Mouse (Mus musculus) liver, embryonic 14.5 days (tissue): ENCODE results near the gene Chchd10. TPM values are rescaled to one million over a fixed set of nuclear protein-coding genes. Genes with fewer than 3 reads are reported as not detected.

Experiments used
- ATAC-seq: fragments of 200-750 bp; cut with Nextera tagmentation; 2 replicates; pipeline ENCODE4 v1.8.0; 2017; ENCODE audit warnings: moderate number of reproducible peaks, mild to moderate bottlenecking, moderate library complexity; ENCODE audit not compliant: insufficient read depth
- DNase-seq, 3 experiments: peaks; one replicate each; pipeline ENCODE4 v3.0.0-alpha.2; 2012 to 2013; ENCODE audit warnings: low read depth in 3 of 3, low spot score in 3 of 3
- H3K27ac ChIP-seq: fragments of 300-500 bp; sonication (generic); 2 replicates; pipeline ENCODE4 v1.5.1; 2014; ENCODE audit warnings: moderate library complexity, mild to moderate bottlenecking, control low read depth, inconsistent platforms
- H3K27me3 ChIP-seq: fragments of 300-500 bp; sonication (generic); 2 replicates; pipeline ENCODE4 v1.6.1; 2014; ENCODE audit warnings: mild to moderate bottlenecking, low read length, moderate library complexity; ENCODE audit not compliant: control insufficient read depth, insufficient read depth
- H3K36me3 ChIP-seq: fragments of 300-500 bp; sonication (generic); replicated peaks from 2 replicates; pipeline ENCODE4 v1.6.1; 2014; ENCODE audit warnings: low read depth; ENCODE audit not compliant: control insufficient read depth, insufficient read depth
- H3K4me1 ChIP-seq, 2 experiments: fragments of 200-500 bp in 1 of 2; fragments of 300-500 bp in 1 of 2; sonication (generic) in 1 of 2; replicated peaks; 2 replicates each; pipeline ENCODE4 v1.6.1; 2012 to 2014; ENCODE audit warnings: antibody characterized with exemption in 1 of 2, inconsistent platforms in 1 of 2, low read length in 1 of 2; ENCODE audit not compliant: control insufficient read depth in 2 of 2, insufficient read depth in 2 of 2
- H3K4me2 ChIP-seq: fragments of 300-500 bp; sonication (generic); 2 replicates; pipeline ENCODE4 v1.6.1; 2014; ENCODE audit warnings: low read depth, mild to moderate bottlenecking, control low read depth, moderate library complexity
- H3K4me3 ChIP-seq, 2 experiments: fragments of 200-500 bp in 1 of 2; fragments of 300-500 bp in 1 of 2; sonication (generic) in 1 of 2; 2 replicates each; pipeline ENCODE4 v1.5.1; 2012 to 2014; ENCODE audit warnings: low read depth in 2 of 2, low read length in 2 of 2, mild to moderate bottlenecking in 2 of 2, control low read depth in 1 of 2, inconsistent platforms in 1 of 2, moderate library complexity in 1 of 2; ENCODE audit not compliant: insufficient read depth in 1 of 2
- H3K9ac ChIP-seq: fragments of 300-500 bp; sonication (generic); replicated peaks from 2 replicates; pipeline ENCODE4 v1.6.1; 2014; ENCODE audit warnings: mild to moderate bottlenecking, control low read depth, moderate library complexity
- H3K9me3 ChIP-seq: fragments of 300-500 bp; sonication (generic); 2 replicates; pipeline ENCODE4 v1.6.1; 2016; ENCODE audit warnings: low read length, mixed read lengths; ENCODE audit not compliant: control insufficient read depth
- CTCF ChIP-seq: IDR thresholded peaks from 2 replicates; pipeline ENCODE4 v1.5.1; 2016; ENCODE audit warnings: antibody characterized with exemption, low read depth, control low read depth
- EP300 ChIP-seq: IDR thresholded peaks from 2 replicates; pipeline ENCODE4 v1.6.1; 2016; ENCODE audit warnings: antibody characterized with exemption, low read depth
- WGBS: fragments of 180-500 bp; shearing (Covaris S2); extraction: QIAGEN DNeasy Blood & Tissue Kit; methylation state at CpG from one replicate; pipeline ENCODE4 v1.1.7; 2014; ENCODE audit not compliant: insufficient replicate concordance; 5-methylcytosine and 5-hydroxymethylcytosine counted together
- polyA plus RNA-seq, 2 experiments: library from polyadenylated mRNA; depleted of rRNA in 1 of 2; stranded (reverse) in 1 of 2; unstranded in 1 of 2; fragments of >200 nt; fragmentation: Nextera tagmentation in 1 of 2; extraction: Ambion mirVana in 1 of 2; gene quantifications; 2 replicates each; pipeline versions ENCODE4 v1.2.1 to v1.2.3; 2012 to 2014

Chchd10 gene
- polyA plus RNA-seq, 2 experiments: 55.8 to 106 TPM

DNA sequence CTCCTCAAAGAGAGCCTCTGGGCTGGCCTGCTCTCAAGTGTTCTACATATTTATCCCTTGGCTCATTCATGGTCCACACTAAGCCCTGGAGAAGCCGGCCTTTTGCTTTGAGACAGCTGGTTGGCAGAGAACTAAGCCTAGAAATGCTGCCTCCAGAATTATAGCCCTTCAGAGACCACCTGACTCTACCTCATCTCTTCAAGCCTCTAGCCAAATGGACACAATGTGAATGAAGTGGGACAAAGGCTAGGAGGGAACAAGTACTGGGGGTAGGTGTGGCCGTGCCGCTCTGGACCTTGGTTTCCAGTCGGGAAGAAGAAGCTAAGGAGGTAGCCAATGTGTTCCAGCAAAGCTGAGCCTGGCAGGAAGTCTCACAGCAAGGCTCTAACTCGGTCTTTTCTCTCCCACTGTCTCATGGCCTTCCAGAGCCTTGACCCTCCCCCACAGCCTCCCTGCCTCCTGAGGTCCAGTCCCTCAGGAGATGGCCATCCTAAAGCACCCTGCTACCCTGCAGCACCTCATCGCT lies 34.8 kb upstream of the Chchd10 start:
- ATAC-seq: no peak
- 82% methylated on average over 6 of the region's 6 CpGs for WGBS
- no peak for DNase-seq
- Histone ChIP-seq H3K4me2 (no peak overlapping the region), H3K4me1 (no peaks in the 10 kb centered on the region), H3K9ac (no peak overlapping the region), H3K27ac (no peak overlapping the region), H3K4me3 (no peak overlapping the region), H3K36me3 (peaks cover 36% of the 10 kb centered on the region), H3K27me3 (no peaks in the 10 kb centered on the region), H3K9me3 (no peaks in the 10 kb centered on the region)
- TF ChIP-seq CTCF: no peak
- TF ChIP-seq EP300: no peak

DNA sequence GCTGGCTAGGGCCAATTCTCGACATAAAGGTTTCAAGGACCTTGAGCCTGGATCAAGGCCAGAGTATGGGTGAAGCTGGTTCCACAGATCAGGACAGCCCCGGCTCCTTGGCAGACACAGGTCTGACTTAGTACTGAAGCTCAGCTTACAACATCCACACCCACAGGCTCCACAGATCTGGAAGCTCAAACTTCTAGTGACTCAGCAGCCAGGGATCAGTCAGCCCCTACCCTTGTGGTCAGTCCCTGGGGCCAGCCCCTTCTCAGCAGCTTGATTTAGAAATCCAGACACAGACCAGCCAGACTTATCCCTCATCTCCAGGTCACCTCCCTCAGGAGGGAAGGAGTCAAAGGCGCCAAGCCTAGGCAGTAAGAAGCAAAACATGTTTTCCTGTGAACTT lies 34.1 kb upstream of the Chchd10 start:
- no peak overlapping the region for H3K27ac ChIP-seq
- no peak overlapping the region for H3K4me2 ChIP-seq
- H3K4me1 ChIP-seq: no peaks in the 10 kb centered on the region
- 69% methylated on average over 3 of the region's 3 CpGs for WGBS
- ATAC-seq: no peak
- H3K27me3 ChIP-seq: no peaks in the 10 kb centered on the region
- no peaks in the 10 kb centered on the region for H3K9me3 ChIP-seq
- H3K36me3 ChIP-seq: peaks cover 43% of the 10 kb centered on the region
- no peak for DNase-seq
- no peak overlapping the region for H3K4me3 ChIP-seq
- TF ChIP-seq CTCF: no peak
- TF ChIP-seq EP300: no peak
- no peak overlapping the region for H3K9ac ChIP-seq

DNA sequence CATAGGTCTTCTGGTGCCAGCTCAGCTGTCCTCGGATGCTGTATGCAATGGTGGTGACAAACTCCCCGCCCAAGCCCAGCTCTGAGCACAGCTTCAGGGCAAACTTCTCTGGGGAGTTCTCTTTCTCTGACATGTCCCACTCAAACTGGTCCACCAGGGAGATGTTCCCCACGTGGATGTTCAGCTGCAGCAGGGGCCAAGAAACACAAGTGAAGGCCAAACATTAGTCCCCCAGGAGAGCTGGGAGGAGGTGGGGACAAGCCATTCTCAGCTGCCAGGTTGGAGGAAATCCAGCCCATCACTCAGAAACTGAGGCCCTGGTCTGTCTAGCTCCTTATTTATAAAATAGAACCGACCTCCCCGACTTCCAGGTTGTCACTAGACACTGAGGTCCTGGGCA lies 28.5 kb upstream of the Chchd10 start:
- ATAC-seq: no peak
- WGBS: 79% methylated on average over 5 of the region's 5 CpGs
- no peak for DNase-seq
- Histone ChIP-seq H3K9ac (no peak overlapping the region), H3K27me3 (no peaks in the 10 kb centered on the region), H3K4me2 (no peak overlapping the region), H3K9me3 (no peaks in the 10 kb centered on the region), H3K36me3 (peaks cover 61% of the 10 kb centered on the region), H3K4me3 (no peak overlapping the region), H3K4me1 (no peaks in the 10 kb centered on the region), H3K27ac (no peak overlapping the region)
- TF ChIP-seq CTCF (no peak), EP300 (no peak)

DNA sequence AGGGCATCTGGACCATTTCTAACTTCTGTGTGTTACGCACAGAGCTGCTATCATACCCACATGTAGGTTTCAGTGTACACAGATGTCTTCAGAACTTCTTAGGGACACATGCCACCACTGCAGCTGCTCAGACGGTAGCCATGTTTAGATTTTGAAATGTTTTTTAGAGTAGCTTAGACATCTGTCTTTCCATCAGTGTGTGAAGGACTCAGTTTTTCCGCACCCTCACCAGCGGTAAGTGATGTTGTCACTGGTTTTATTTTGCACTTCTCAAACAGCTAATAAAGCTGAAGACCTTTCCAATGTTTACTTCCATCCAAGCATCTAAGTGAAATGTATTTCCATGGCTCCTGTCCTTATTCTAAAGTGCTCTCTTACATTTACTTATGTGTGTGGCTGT lies 26.0 kb upstream of the Chchd10 start:
- no peak for TF ChIP-seq EP300
- TF ChIP-seq CTCF: no peak

DNA sequence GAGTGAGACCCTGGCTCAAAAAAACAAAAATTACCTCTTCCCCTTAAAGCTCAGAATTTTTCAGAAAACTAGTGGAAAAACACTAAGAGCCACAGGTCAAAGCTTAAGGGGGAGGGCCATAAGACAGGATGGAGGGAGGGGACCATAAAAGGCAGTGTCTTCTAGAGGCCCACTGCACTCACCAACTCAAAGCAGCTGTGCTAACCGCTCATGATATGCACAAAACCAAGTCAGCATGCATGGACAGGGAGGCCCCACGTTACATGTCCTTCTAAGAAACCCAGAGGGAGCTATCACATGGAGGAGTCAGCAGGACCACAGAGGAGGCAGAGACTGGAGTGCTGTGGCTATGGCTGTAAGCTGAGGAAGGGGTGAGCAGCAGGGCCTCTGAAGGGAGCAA lies 22.2 kb upstream of the Chchd10 start:
- no peaks in the 10 kb centered on the region for H3K9me3 ChIP-seq
- H3K27ac ChIP-seq: no peak overlapping the region
- WGBS: 83% methylated on average over 2 of the region's 2 CpGs
- H3K36me3 ChIP-seq: peaks cover 43% of the 10 kb centered on the region
- ATAC-seq (no peak), DNase-seq (no peak)
- H3K4me3 ChIP-seq: no peak overlapping the region
- TF ChIP-seq CTCF (no peak), EP300 (no peak)
- H3K4me1 ChIP-seq: no peaks in the 10 kb centered on the region
- no peak overlapping the region for H3K9ac ChIP-seq
- no peaks in the 10 kb centered on the region for H3K27me3 ChIP-seq
- no peak overlapping the region for H3K4me2 ChIP-seq

More for the DNA sequence above, 26.0 kb upstream of the Chchd10 start:
- WGBS: 83% methylated on average over 4 of the region's 4 CpGs
- H3K4me2 ChIP-seq: no peak overlapping the region
- H3K4me1 ChIP-seq: no peaks in the 10 kb centered on the region
- H3K27me3 ChIP-seq: no peaks in the 10 kb centered on the region
- H3K4me3 ChIP-seq: no peak overlapping the region
- no peak for ATAC-seq
- H3K27ac ChIP-seq: no peak overlapping the region
- no peak overlapping the region for H3K9ac ChIP-seq
- H3K36me3 ChIP-seq: peaks cover 78% of the 10 kb centered on the region
- DNase-seq: no peak
- H3K9me3 ChIP-seq: no peaks in the 10 kb centered on the region
